8 mouse cellular contexts compared by ENCODE assay signal in the genomic region with DNA sequence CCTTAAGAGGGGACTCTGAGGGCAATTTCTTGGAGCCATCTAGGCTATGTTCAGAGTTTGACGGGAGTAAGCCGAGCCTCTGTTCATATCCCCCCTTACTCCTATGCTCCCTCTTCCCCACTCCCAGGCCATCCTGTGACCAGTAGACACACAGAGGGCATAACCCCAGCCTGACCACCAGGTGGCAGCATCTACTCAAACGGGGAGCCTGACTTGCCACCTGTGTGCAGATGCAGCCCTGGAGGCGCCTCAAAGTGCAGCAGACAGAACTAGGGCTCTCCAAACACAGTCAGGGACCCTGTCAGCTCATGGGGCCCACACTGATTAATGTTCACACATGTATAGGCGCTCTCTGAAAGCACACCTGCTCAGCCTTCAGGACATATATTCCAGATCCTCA. TPM values are rescaled to one million over a fixed set of nuclear protein-coding genes. Genes with fewer than 3 reads are reported as not detected.
DNase-seq lines count a peak whose midpoint lies in the region; ATAC-seq and TF ChIP-seq lines count a peak whose summit lies in the region.

No protein-coding gene starts in this region.

- H3K36me3 ChIP-seq in forebrain, embryonic 10.5 days (replicated peaks), result no peaks in the 10 kb centered on the region
- no peaks in the 10 kb centered on the region for H3K36me3 ChIP-seq in lung, postnatal 0 days (ENCODE audit: insufficient read depth, low read length)

- no peak for TF ChIP-seq EP300 in lung, postnatal 0 days (IDR thresholded peaks at IDR 0.05)

- H3K9me3 ChIP-seq in forebrain, embryonic 10.5 days, result no peaks in the 10 kb centered on the region
- H3K9me3 ChIP-seq in lung, postnatal 0 days (ENCODE audit: low read length), result no peaks in the 10 kb centered on the region

- H3K9ac ChIP-seq in lung, postnatal 0 days (replicated peaks; ENCODE audit: low read depth), result no peak overlapping the region

- WGBS in forebrain, embryonic 10.5 days, result 8% methylated on average over 5 of the region's 5 CpGs
- 2% methylated on average over 5 of the region's 5 CpGs for WGBS in lung, postnatal 0 days

- peaks cover 58% of the 10 kb centered on the region for H3K27me3 ChIP-seq in forebrain, embryonic 10.5 days (ENCODE audit: poor library complexity, severe bottlenecking)
- 0 out of 2 replicates have a peak, but pooled peaks cover 2% of the 10 kb centered on the region for H3K27me3 ChIP-seq in lung, postnatal 0 days (replicated peaks; ENCODE audit: insufficient read depth, low read length)

- H3K27ac ChIP-seq in forebrain, embryonic 10.5 days, result no peak overlapping the region
- no peak overlapping the region for H3K27ac ChIP-seq in lung, postnatal 0 days (ENCODE audit: low read length)

- H3K4me2 ChIP-seq in lung, postnatal 0 days (replicated peaks; ENCODE audit: low read depth, low read length), result no peak overlapping the region

- 0 out of 2 replicates have a peak overlapping the region, but pooled peaks have one; percentile 2 for H3K4me3 ChIP-seq in forebrain, embryonic 10.5 days
- H3K4me3 ChIP-seq in lung, postnatal 0 days (ENCODE audit: low read depth, low read length), result no peak overlapping the region

- peak; percentile 76 for ATAC-seq in lung, postnatal 0 days

- TF ChIP-seq POLR2A in brain, embryonic 14.5 days (IDR thresholded peaks at IDR 0.05; ENCODE audit: borderline replicate concordance, extremely low read depth, insufficient read depth, insufficient read length, poor library complexity, severe bottlenecking), result no peak

- intact Hi-C loops in heart, postnatal 10 days (cut with DNase I), result loop anchor here (1.0 to 10.0 kb wide), 3 partner anchors 60 to 172 kb away; a partner anchor contains a TSS

- DNase-seq in ES-CJ7 (ENCODE audit: low read depth, low spot score), result peak; percentile 90
- peak; percentile 85 for DNase-seq in brain, embryonic 14.5 days (ENCODE audit: low read depth)
- peak; percentile 86 for DNase-seq in forebrain, embryonic 10.5 days (ENCODE audit: extremely low spot score, low spot score)
- peak; percentile 82 to 90 for DNase-seq in heart, postnatal 10 days
- peak; percentile 63 to 85 for DNase-seq in kidney, postnatal 36 days
- DNase-seq in lung, postnatal 0 days (ENCODE audit: low spot score), result peak; percentile 78
- peak; percentile 77 for DNase-seq in ovary, postnatal 36 days (ENCODE audit: low spot score)
- peak; percentile 79 to 94 for DNase-seq in thymus, postnatal 10 days (ENCODE audit: low spot score in 2 of 2)

- H3K4me1 ChIP-seq in forebrain, embryonic 10.5 days, result peaks cover 61% of the 10 kb centered on the region
- no peaks in the 10 kb centered on the region for H3K4me1 ChIP-seq in lung, postnatal 0 days (ENCODE audit: insufficient read depth, low read depth, low read length)

- peak; percentile 94 for TF ChIP-seq CTCF in brain, embryonic 14.5 days (IDR thresholded peaks at IDR 0.05; ENCODE audit: borderline replicate concordance, extremely low read depth, insufficient read depth, insufficient read length)
- TF ChIP-seq CTCF in lung, postnatal 0 days (IDR thresholded peaks at IDR 0.05), result peak; percentile 99

RNA-seq across cellular contexts. Expression of a gene that starts 8.8 kb away (rescaled TPM):
- polyA plus RNA-seq in brain, embryonic 14.5 days (2012; rRNA removed), result 8.1 and 16.9 TPM in 2 replicates
- 0.82 and 0.88 TPM in 2 replicates for polyA plus RNA-seq in forebrain, embryonic 10.5 days (2016; fragmentation: Nextera tagmentation; extraction: Ambion mirVana)
- 10 to 100 TPM; 35.3 to 38.0 TPM for total RNA-seq in heart, postnatal 10 days (2021)
- polyA plus RNA-seq in lung, postnatal 0 days (2015; fragmentation: Nextera tagmentation; extraction: Ambion mirVana), result 1.5 and 1.7 TPM in 2 replicates
